Mouse (Mus musculus) liver, embryonic 16.5 days (tissue): ENCODE results near the gene Jak3. TPM values are rescaled to one million over a fixed set of nuclear protein-coding genes. Genes with fewer than 3 reads are reported as not detected.
A peak's percentile ranks its signal among the peaks of the same experiment; 100 is the strongest.

Experiments
- ATAC-seq: fragments of 200-750 bp; cut with Nextera tagmentation; 2 replicates; pipeline ENCODE4 v1.8.0; 2017; ENCODE audit warnings: low read depth, mild to moderate bottlenecking, moderate number of reproducible peaks, moderate library complexity
- H3K27ac ChIP-seq: fragments of 300-500 bp; sonication (generic); 2 replicates; pipeline ENCODE4 v1.5.1; 2014; ENCODE audit warnings: mild to moderate bottlenecking, low read length
- H3K27me3 ChIP-seq: fragments of 300-500 bp; sonication (generic); 2 replicates; pipeline ENCODE4 v1.6.1; 2014; ENCODE audit warnings: low read depth, low read length, mixed read lengths; ENCODE audit not compliant: control insufficient read depth, insufficient read depth
- H3K36me3 ChIP-seq: fragments of 300-500 bp; sonication (generic); 2 replicates; pipeline ENCODE4 v1.6.1; 2014; ENCODE audit warnings: mild to moderate bottlenecking; ENCODE audit not compliant: control insufficient read depth, insufficient read depth
- H3K4me1 ChIP-seq: fragments of 300-500 bp; sonication (generic); 2 replicates; pipeline ENCODE4 v1.6.1; 2014; ENCODE audit warnings: low read depth, low read length, mixed read lengths; ENCODE audit not compliant: control insufficient read depth
- H3K4me2 ChIP-seq: fragments of 300-500 bp; sonication (generic); 2 replicates; pipeline ENCODE4 v1.6.1; 2014; ENCODE audit warnings: low read depth, low read length, mixed read lengths
- H3K4me3 ChIP-seq: fragments of 300-500 bp; sonication (generic); 2 replicates; pipeline ENCODE4 v1.5.1; 2014; ENCODE audit warnings: low read depth, mild to moderate bottlenecking, low read length
- H3K9ac ChIP-seq: fragments of 300-500 bp; sonication (generic); 2 replicates; pipeline ENCODE4 v1.6.1; 2014; ENCODE audit warnings: low read depth, low read length
- H3K9me3 ChIP-seq: fragments of 300-500 bp; sonication (generic); replicated peaks from 2 replicates; pipeline ENCODE4 v1.6.1; 2016; ENCODE audit warnings: low read length; ENCODE audit not compliant: control insufficient read depth
- WGBS: fragments of 180-500 bp; shearing (Covaris S2); extraction: QIAGEN DNeasy Blood & Tissue Kit; methylation state at CpG from one replicate; pipeline ENCODE4 v1.1.7; 2014; ENCODE audit not compliant: insufficient replicate concordance; 5-methylcytosine and 5-hydroxymethylcytosine counted together
- polyA plus RNA-seq: library from polyadenylated mRNA; unstranded; fragments of >200 nt; fragmentation: Nextera tagmentation; extraction: Ambion mirVana; gene quantifications from 2 replicates; pipeline ENCODE4 v1.2.1, GENCODE M21; 2015

The Jak3 gene
- polyA plus RNA-seq, 1 experiment from 2014 or later, result 6.3 TPM

- 58% methylated on average over 21 of the region's 21 CpGs for WGBS
- ATAC-seq, result no peak
- Histone ChIP-seq H3K36me3 (no peaks in the 10 kb centered on the region), H3K27ac (no peak overlapping the region), H3K4me1 (peaks cover 14% of the 10 kb centered on the region), H3K4me2 (no peak overlapping the region), H3K9ac (no peak overlapping the region), H3K9me3 (no peaks in the 10 kb centered on the region), H3K27me3 (peaks cover 24% of the 10 kb centered on the region), H3K4me3 (no peak overlapping the region)
These were observed 4.4 kb downstream of the Jak3 start for GRCm38 (mm10) chr8:71680471-71680870.

- Histone ChIP-seq H3K9ac (no peak overlapping the region), H3K4me3 (no peak overlapping the region), H3K27ac (no peak overlapping the region), H3K36me3 (no peaks in the 10 kb centered on the region), H3K9me3 (no peaks in the 10 kb centered on the region), H3K27me3 (peaks cover 33% of the 10 kb centered on the region), H3K4me2 (no peak overlapping the region), H3K4me1 (peaks cover 8% of the 10 kb centered on the region)
- WGBS, result 59% methylated on average over 18 of the region's 18 CpGs
- ATAC-seq, result no peak
These were observed 5.3 kb downstream of the Jak3 start for GRCm38 (mm10) chr8:71681369-71681915.

GRCm38 (mm10) chr8:71682832-71683231 is 6.7 kb downstream of the Jak3 start:
- Histone ChIP-seq H3K36me3 (no peaks in the 10 kb centered on the region), H3K4me2 (no peak overlapping the region), H3K27ac (no peak overlapping the region), H3K4me1 (peaks cover under 1% of the 10 kb centered on the region; the same call in 1 of the 2 replicates), H3K9me3 (no peaks in the 10 kb centered on the region), H3K9ac (no peak overlapping the region), H3K4me3 (no peak overlapping the region), H3K27me3 (peaks cover 47% of the 10 kb centered on the region)
- WGBS, result 74% methylated on average over 12 of the region's 12 CpGs
- ATAC-seq, result no peak

- Histone ChIP-seq H3K4me1 (no peaks in the 10 kb centered on the region), H3K4me2 (no peak overlapping the region), H3K36me3 (no peaks in the 10 kb centered on the region), H3K4me3 (no peak overlapping the region), H3K9me3 (no peaks in the 10 kb centered on the region), H3K27ac (no peak overlapping the region), H3K27me3 (peaks cover 65% of the 10 kb centered on the region), H3K9ac (no peak overlapping the region)
- 66% methylated on average over 10 of the region's 10 CpGs for WGBS
- no peak for ATAC-seq
These were observed 8.6 kb downstream of the Jak3 start for GRCm38 (mm10) chr8:71684701-71685100.

GRCm38 (mm10) chr8:71685573-71685972 is 9.5 kb downstream of the Jak3 start:
- ATAC-seq, result no peak
- Histone ChIP-seq H3K9ac (no peak overlapping the region), H3K27ac (no peak overlapping the region), H3K4me2 (no peak overlapping the region), H3K27me3 (peaks cover 74% of the 10 kb centered on the region), H3K9me3 (no peaks in the 10 kb centered on the region), H3K4me3 (no peak overlapping the region), H3K4me1 (no peaks in the 10 kb centered on the region), H3K36me3 (no peaks in the 10 kb centered on the region)
- 59% methylated on average over 29 of the region's 29 CpGs for WGBS

- H3K4me3 ChIP-seq, result no peak overlapping the region
These were observed 10.1 kb downstream of the Jak3 start for GRCm38 (mm10) chr8:71686143-71686734.

GRCm38 (mm10) chr8:71687616-71688015 is 11.5 kb downstream of the Jak3 start:
- H3K4me2 ChIP-seq, result no peak overlapping the region
- H3K36me3 ChIP-seq, result no peaks in the 10 kb centered on the region
- 41% methylated on average over 8 of the region's 8 CpGs for WGBS
- H3K4me3 ChIP-seq, result no peak overlapping the region
- H3K4me1 ChIP-seq, result no peaks in the 10 kb centered on the region
- no peak for ATAC-seq
- peaks cover 87% of the 10 kb centered on the region for H3K27me3 ChIP-seq
- H3K9me3 ChIP-seq, result no peaks in the 10 kb centered on the region
- no peak overlapping the region for H3K9ac ChIP-seq
- no peak overlapping the region for H3K27ac ChIP-seq

More at GRCm38 (mm10) chr8:71686143-71686734, 10.1 kb downstream of the Jak3 start:
- 54% methylated on average over 23 of the region's 23 CpGs for WGBS
- Histone ChIP-seq H3K27ac (no peak overlapping the region), H3K9ac (no peak overlapping the region), H3K27me3 (peaks cover 79% of the 10 kb centered on the region), H3K36me3 (no peaks in the 10 kb centered on the region), H3K9me3 (no peaks in the 10 kb centered on the region), H3K4me2 (no peak overlapping the region), H3K4me1 (no peaks in the 10 kb centered on the region)
- ATAC-seq, result peak; percentile 32; the same call in 1 of the 2 replicates

GRCm38 (mm10) chr8:71689028-71689427 is 12.9 kb downstream of the Jak3 start, which contains the start of gene Insl3:
Gene Insl3, plus strand, starts transcription at chr8:71689214.
- Histone ChIP-seq H3K27me3 (peaks cover 96% of the 10 kb centered on the region), H3K36me3 (no peaks in the 10 kb centered on the region), H3K27ac (no peak within 1 kb of the TSS), H3K9me3 (no peaks in the 10 kb centered on the region), H3K4me1 (no peaks in the 10 kb centered on the region), H3K4me3 (no peak within 1 kb of the TSS), H3K9ac (no peak within 1 kb of the TSS), H3K4me2 (no peak within 1 kb of the TSS)
- 14% methylated on average over 33 of the region's 33 CpGs for WGBS
- ATAC-seq, result no peak

- no peaks in the 10 kb centered on the region for H3K36me3 ChIP-seq
- H3K9ac ChIP-seq, result no peak overlapping the region
- no peak overlapping the region for H3K27ac ChIP-seq
- no peak overlapping the region for H3K4me3 ChIP-seq
- WGBS, result 4% methylated on average over 30 of the region's 30 CpGs
- no peaks in the 10 kb centered on the region for H3K9me3 ChIP-seq
- no peaks in the 10 kb centered on the region for H3K4me1 ChIP-seq
- no peak for ATAC-seq
- peaks cover 84% of the 10 kb centered on the region for H3K27me3 ChIP-seq
- no peak overlapping the region for H3K4me2 ChIP-seq
These were observed 16.4 kb downstream of the Jak3 start for GRCm38 (mm10) chr8:71692509-71692908.
